Mouse (Mus musculus) T-cell, adult 66 days (primary cell): ENCODE measurements around the gene Rb1. TPM values are rescaled to one million over a fixed set of nuclear protein-coding genes. Genes with fewer than 3 reads are reported as not detected.

ENCODE experiments used
- total RNA-seq, 2 experiments: library from RNA; stranded (reverse); gene quantifications; 3 replicates in 1 of 2; 4 replicates in 1 of 2; pipeline ENCODE4 v1.2.4; 2023

The Rb1 gene
- total RNA-seq = 10 to 100 TPM; 49.8 to 58.5 TPM

GRCm38 (mm10) chr14:73325456-73326381, at the start of gene Rb1:
Gene Rb1, minus strand, starts transcription at chr14:73325822.

DNA sequence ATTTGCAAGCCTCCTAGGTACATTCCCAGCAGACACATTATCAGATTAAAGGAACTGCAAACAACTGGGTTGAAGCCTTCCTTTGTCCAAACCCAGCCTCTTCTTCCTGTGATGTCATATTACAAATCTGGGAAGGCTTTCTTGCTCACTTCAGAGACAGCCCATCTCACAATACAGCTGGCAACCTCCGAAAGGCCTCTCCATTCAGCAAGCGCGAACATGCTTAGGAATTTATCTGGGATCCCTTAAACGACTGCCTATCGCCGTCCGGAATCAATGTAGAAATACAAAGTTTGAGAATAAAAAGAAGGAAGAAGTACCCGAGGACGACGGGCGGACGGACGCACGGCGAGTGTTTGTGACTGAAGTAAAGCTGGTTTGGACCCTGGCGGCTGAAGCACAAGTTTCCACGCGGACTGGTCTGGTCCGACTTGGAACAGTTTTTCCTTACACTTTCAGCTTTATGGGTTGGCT, 87.7 kb downstream of the Rb1 start, which contains the start of gene Lpar6:
Gene Lpar6 (plus strand): TSS at position 48 of the 474 bp plus-strand sequence.

Other genes with a start within 250 kb of the Rb1 start
- 10 to 100 TPM; 50.5 to 50.6 TPM for gene Rcbtb2, start 202.8 kb downstream of the Rb1 start, total RNA-seq
- gene Lpar6, start 87.9 kb downstream of the Rb1 start, total RNA-seq = 10 to 100 TPM; 15.5 to 15.9 TPM
- gene Itm2b, start 59.5 kb upstream of the Rb1 start, total RNA-seq = 100 to 1,000 TPM; 488 to 516 TPM
- 10 to 100 TPM; 61.0 to 62.5 TPM for gene Med4, start 184.2 kb upstream of the Rb1 start, total RNA-seq
- 10 to 100 TPM; 51.3 to 54.0 TPM for gene Sucla2, start 199.5 kb upstream of the Rb1 start, total RNA-seq
- 10 to 100 TPM in 1 of 2 experiments, 1 to 10 TPM in 1; 9.2 to 13.8 TPM for gene Nudt15, start 222.4 kb upstream of the Rb1 start, total RNA-seq